Mouse (Mus musculus) cerebellum, adult 2 months (tissue): ENCODE data around the gene Nell1.

ENCODE experiments used
- CTCF ChIP-seq: fragments of 200-500 bp; IDR thresholded peaks from 2 replicates; pipeline ENCODE4 v1.5.1; 2011; ENCODE audit warnings: low read depth, mild to moderate bottlenecking, control low read depth, low read length, moderate library complexity, borderline replicate concordance; ENCODE audit not compliant: insufficient read depth
- POLR2A ChIP-seq: fragments of 200-500 bp; IDR thresholded peaks from 2 replicates; pipeline ENCODE4 v1.6.1; 2011; ENCODE audit warnings: low read length, control low read depth, borderline replicate concordance; ENCODE audit not compliant: insufficient read depth

- no peak for TF ChIP-seq CTCF
- TF ChIP-seq POLR2A = no peak
Measured at GRCm38 (mm10) chr7:50105612-50106321, 131.1 kb downstream of the Nell1 start.
